Mouse (Mus musculus): ENCODE measurements around the gene Ccdc189.
A peak's percentile ranks its signal among the peaks of the same experiment; 100 is the strongest.

The Ccdc189 gene

DNA sequence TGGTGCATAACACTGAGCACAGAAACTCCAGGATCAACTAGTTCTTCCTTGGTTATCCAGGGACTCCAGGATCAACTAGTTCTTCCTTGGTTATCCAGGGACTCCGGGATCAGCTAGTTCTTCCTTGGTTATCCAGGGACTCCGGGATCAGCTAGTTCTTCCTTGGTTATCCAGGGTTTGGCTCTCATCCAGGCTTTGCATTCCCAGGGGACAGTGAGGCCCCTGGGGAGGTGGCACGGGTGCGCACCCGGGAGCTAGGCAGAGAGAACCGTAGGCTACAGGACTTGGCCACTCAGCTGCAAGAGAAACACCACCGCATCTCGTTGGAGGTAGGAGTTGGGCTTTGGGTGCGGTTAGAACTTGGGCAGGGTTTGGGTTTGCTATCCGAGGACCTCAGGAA lies 2.7 kb upstream of the Ccdc189 start:
- no peak for ATAC-seq (ENCODE audit: low TSS enrichment)

GRCm38 (mm10) chr7:127589637-127590036 lies 1.2 kb upstream of the Ccdc189 start:
- no peak for ATAC-seq (ENCODE audit: low TSS enrichment)

- 0 out of 2 replicates have a peak, but pooled peaks have one; percentile 12 for ATAC-seq (ENCODE audit: low TSS enrichment)
Measured at GRCm38 (mm10) chr7:127588901-127589300, 506 bp upstream of the Ccdc189 start.

- no peak for ATAC-seq (ENCODE audit: low TSS enrichment)
Measured at GRCm38 (mm10) chr7:127587196-127587595, 1.2 kb downstream of the Ccdc189 start.

DNA sequence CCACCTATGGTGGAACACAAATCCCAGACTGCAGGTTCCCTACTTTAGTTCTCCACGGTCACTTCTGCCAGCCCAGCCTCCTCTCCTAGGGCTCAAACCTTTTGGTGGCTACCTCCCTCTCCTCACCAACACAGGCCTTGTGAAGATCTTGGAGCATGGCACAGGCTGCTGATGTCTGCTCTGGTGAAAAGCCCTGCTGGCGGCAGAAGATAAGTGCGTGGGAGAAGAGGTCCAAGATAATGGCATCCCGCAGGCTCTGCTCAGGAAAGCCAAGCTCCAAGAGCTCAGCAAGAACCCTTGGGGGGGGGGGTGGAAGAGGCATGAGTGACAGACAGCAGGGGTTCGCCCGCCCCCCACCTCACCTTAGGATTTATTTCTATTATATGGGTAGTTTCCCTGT lies 2.2 kb downstream of the Ccdc189 start:
- no peak for ATAC-seq (ENCODE audit: low TSS enrichment)

- ATAC-seq (ENCODE audit: low TSS enrichment), result no peak
Measured at GRCm38 (mm10) chr7:127585031-127585430, 3.4 kb downstream of the Ccdc189 start.

GRCm38 (mm10) chr7:127583260-127583659 lies 5.1 kb downstream of the Ccdc189 start:
- ATAC-seq (ENCODE audit: low TSS enrichment), result no peak

DNA sequence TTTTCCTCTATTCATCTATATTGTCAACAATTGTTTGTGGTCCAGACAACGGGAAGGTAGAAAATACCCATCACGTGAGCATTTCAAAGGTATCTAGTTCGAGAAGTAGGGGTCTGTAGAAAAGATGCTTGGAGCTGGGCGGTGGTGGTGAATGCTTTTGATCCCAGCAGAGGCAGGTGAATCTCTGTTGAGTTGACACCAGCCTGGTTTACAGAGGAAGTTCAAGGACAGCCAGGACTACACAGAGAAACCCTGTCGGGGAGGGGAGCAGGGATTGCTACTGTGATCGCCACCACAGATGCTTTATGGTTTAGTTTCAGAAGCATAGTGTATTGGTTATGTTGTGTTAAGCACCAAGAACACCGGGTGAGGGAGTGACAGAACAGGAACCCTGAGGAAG lies 14.3 kb downstream of the Ccdc189 start:
- ATAC-seq (ENCODE audit: low TSS enrichment), result no peak

DNA sequence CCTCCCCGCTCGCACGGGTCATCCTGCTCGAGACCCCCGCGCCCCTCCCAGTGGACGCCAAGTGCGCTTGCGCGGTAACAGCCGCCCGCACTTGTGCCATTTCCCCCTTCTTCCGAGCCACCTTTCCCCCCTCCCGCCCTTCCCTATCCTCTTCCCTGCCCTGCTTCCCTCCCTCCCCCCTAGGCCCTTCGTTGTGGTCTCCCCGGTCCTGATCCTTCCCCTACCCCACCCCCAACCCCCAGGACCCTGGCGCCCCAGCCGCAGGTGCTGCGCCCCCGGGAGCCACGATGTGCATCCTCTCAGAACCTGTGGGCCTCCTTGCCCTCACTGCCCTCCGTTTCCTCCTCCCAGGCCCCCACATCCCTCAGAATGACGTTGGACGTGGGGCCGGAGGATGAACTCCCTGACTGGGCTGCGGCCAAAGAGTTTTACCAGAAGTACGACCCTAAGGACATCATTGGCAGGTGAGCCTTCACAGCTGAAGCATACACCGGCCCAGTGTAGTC lies 14.8 kb downstream of the Ccdc189 start:
- no peak for ATAC-seq (ENCODE audit: low TSS enrichment)

GRCm38 (mm10) chr7:127572895-127573471 lies 15.4 kb downstream of the Ccdc189 start, which contains the start of gene Phkg2:
Gene Phkg2, plus strand, starts transcription at chr7:127573340.
- peak; percentile 99 for ATAC-seq (ENCODE audit: low TSS enrichment)

DNA sequence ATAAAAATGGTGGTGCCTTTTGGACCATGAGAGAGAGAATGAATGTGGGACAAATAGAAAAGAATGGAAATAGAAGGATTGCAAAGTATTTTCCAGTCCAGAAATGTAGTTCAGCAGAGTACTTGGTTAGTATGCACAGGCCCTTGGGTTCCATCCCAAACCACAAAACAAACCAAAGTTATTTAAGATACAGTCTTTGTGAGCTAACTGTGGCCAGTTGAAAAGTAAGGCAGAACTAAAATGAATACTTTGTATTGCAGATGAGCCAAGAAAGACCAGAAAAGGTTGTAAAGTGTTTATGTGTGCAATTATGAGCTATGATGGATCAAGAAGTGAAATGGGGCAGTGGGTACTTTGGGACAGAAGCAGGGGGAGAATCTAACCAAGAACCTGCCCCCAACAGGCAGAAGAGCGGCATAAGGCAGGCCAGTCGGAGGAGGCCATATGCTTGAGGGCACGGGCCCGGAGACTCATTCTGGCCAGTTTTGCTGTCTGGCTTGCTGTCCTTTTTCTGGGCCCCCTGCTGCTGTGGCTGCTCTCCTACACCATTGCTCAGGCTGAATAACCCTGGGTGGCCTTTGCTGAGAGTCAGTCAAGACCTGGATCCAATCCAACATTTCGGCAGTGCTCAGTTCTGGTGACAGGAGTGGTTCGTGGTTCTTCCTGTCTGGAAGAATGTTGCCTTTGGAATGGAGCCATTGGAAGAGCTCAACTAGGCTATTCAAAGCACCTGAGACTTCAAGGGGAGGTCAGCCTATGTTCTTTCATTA lies 23.8 kb downstream of the Ccdc189 start:
- no peak for ATAC-seq (ENCODE audit: low TSS enrichment)

GRCm38 (mm10) chr7:127561340-127561858 lies 27.0 kb downstream of the Ccdc189 start, which contains the start of gene Tmem265:
Gene Tmem265, plus strand, starts transcription at chr7:127561390.
- ATAC-seq (ENCODE audit: low TSS enrichment), result no peak

DNA sequence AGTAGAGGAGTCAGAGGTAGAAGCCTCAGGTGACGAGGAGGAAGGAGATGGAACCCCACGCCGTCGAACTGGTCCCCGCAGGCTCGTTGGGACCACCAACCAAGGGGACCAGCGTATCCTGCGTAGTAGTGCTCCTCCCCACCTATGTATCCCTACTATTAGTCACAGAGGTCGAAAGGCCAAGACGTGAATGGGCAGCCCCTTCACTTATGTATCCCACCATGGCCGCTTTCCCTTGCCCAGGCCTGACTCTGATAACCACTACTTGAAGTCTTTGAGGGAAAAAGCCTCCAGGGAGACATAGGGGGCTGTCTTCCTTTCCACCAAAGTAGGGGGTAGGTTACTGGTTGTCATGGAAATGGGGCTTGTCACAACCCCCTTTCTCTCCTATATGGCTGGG lies 27.8 kb downstream of the Ccdc189 start:
- ATAC-seq (ENCODE audit: low TSS enrichment), result no peak

DNA sequence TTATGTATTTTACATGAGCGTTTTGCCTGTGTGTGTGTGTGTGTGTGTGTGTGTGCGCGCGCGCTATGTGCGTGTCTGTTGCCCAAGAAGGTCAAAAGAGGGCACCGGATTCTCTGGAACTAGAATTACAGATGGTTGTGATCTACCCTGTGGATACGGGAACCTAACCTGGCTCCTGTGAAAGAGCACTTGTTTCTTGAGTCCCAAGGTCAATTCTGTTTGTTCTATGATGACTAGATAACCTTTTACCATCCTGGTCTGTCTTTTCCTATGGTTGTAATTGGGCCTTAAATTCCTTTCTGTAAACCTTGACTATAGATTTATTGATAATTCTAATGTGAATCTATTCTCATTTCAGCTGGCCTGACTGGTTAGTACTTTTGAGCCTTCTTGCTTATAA lies 36.8 kb downstream of the Ccdc189 start:
- no peak for ATAC-seq (ENCODE audit: low TSS enrichment)

- no peak for ATAC-seq (ENCODE audit: low TSS enrichment)
Measured at GRCm38 (mm10) chr7:127549116-127549835, 39.1 kb downstream of the Ccdc189 start.

DNA sequence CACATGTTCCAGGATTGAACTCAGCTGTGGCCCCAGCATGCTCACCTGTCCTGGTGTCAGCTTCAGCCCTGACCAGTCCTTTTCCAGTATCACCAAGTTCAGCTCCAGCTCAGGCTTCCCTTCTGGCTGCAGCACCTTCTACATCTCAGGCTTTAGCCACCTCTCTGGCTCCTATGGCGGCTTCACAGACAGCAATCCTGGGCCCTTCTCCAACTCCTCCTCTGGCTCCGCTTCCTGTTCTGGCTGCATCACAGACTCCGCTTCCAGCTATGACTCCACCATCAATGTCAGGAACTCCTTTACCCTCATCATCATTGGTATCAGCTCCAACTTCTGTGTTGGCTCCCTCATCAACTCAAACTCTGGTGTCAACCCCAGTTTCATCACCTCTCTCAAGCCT lies 46.7 kb downstream of the Ccdc189 start:
- no peak for ATAC-seq (ENCODE audit: low TSS enrichment)

All from frontal cortex, adult (tissue).